Mouse (Mus musculus): ENCODE measurements around the gene Ube2e3. TPM values are rescaled to one million over a fixed set of nuclear protein-coding genes. Genes with fewer than 3 reads are reported as not detected.

Ube2e3 gene
- polyA plus RNA-seq (2015; fragmentation: Nextera tagmentation; extraction: Ambion mirVana): 313 TPM in 2 replicates

- Histone ChIP-seq H3K4me1 (replicated peaks) (peaks cover 21% of the 10 kb centered on the region), H3K36me3 (no peaks in the 10 kb centered on the region), H3K27ac (peak within 1 kb of the TSS; percentile 98), H3K4me3 (peak within 1 kb of the TSS; percentile 75), H3K4me2 (peak within 1 kb of the TSS; percentile 61), H3K27me3 (no peaks in the 10 kb centered on the region), H3K9me3 (no peaks in the 10 kb centered on the region), H3K9ac (peak within 1 kb of the TSS; percentile 96)
- 19% methylated on average over 14 of the region's 14 CpGs for WGBS
- ATAC-seq (ENCODE audit: low FRiP score): no peak
Observed at GRCm38 (mm10) chr2:78867726-78868510, at the start of gene Ube2e3. Gene Ube2e3, plus strand, starts transcription at chr2:78868124.

GRCm38 (mm10) chr2:78829887-78830286 is 38.0 kb upstream of the Ube2e3 start:
- no peak overlapping the region for H3K4me2 ChIP-seq
- no peaks in the 10 kb centered on the region; the same call in 1 of the 2 replicates for H3K9me3 ChIP-seq
- H3K27me3 ChIP-seq: no peaks in the 10 kb centered on the region
- WGBS: 97% methylated on average over 3 of the region's 3 CpGs
- H3K4me3 ChIP-seq: no peak overlapping the region
- no peak for ATAC-seq (ENCODE audit: low FRiP score)
- H3K4me1 ChIP-seq (replicated peaks): no peaks in the 10 kb centered on the region
- no peaks in the 10 kb centered on the region for H3K36me3 ChIP-seq
- no peak overlapping the region for H3K27ac ChIP-seq
- no peak overlapping the region for H3K9ac ChIP-seq

DNA sequence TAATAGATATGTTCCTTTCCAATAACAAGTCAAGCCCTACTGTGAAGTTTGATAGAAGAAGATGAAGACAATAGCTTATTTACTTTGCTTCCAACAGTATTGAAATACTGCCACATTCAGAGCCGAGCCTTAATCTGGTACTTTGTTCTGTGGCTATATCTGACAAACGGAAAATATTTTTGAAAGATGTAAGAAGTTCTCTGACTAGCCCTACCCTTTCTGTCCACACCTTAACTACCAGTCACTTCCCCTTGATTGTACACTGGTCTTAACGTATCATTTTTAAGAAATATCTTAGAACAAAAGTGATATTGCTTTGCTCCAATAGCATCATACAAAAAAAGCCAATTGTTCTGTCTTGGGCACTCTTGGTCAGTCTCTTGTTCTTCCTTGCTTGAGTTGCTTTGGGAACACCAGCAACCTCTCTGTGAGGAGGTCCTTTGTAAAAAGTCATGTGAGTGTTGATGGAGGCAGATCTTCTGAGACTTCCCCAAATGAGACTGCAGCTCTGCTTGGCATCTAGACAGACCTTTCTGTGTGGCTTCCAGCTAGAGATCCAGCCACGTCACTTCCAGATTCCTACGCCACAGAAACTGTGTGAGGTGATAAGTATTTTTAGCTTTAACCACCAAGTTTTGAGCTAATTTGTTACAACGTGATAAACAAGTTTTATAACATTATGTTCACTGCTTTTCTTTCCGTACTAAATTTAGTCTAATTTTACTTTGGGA is 26.3 kb upstream of the Ube2e3 start:
- Histone ChIP-seq H3K9me3 (no peaks in the 10 kb centered on the region), H3K4me1 (replicated peaks) (no peaks in the 10 kb centered on the region), H3K27me3 (no peaks in the 10 kb centered on the region), H3K27ac (no peak overlapping the region), H3K4me3 (no peak overlapping the region), H3K9ac (no peak overlapping the region), H3K4me2 (no peak overlapping the region), H3K36me3 (no peaks in the 10 kb centered on the region)
- WGBS: 91% methylated on average over 7 of the region's 7 CpGs
- no peak for ATAC-seq (ENCODE audit: low FRiP score)

DNA sequence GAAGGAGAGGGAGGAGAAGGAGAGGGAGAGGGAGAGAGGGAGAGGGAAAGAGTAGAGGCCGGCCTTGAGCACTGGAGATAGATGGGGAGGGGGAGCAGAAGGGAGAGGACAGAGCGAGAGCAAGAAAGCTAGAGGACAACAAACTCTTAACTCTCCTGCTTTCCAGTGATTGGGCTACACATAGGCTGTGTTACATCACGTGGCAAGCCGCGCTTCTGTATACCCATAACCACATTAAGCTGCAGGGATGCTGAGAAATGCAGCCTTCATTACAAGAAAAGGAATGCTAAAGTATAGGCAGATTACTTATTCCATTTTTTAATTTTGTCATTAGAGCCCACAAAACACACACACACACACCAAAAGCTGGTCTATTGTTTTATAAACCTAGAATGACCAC is 23.6 kb upstream of the Ube2e3 start:
- no peaks in the 10 kb centered on the region for H3K27me3 ChIP-seq
- 87% methylated on average over 5 of the region's 5 CpGs for WGBS
- no peaks in the 10 kb centered on the region for H3K9me3 ChIP-seq
- no peak overlapping the region for H3K27ac ChIP-seq
- no peak overlapping the region for H3K4me2 ChIP-seq
- H3K36me3 ChIP-seq: no peaks in the 10 kb centered on the region
- H3K4me3 ChIP-seq: no peak overlapping the region
- H3K4me1 ChIP-seq (replicated peaks): no peaks in the 10 kb centered on the region
- H3K9ac ChIP-seq: no peak overlapping the region
- ATAC-seq (ENCODE audit: low FRiP score): no peak

GRCm38 (mm10) chr2:78845274-78845673 is 22.6 kb upstream of the Ube2e3 start:
- H3K9me3 ChIP-seq: no peaks in the 10 kb centered on the region
- 92% methylated on average over 12 of the region's 12 CpGs for WGBS
- H3K9ac ChIP-seq: no peak overlapping the region
- no peak overlapping the region for H3K4me3 ChIP-seq
- no peaks in the 10 kb centered on the region for H3K4me1 ChIP-seq (replicated peaks)
- no peak overlapping the region for H3K27ac ChIP-seq
- H3K4me2 ChIP-seq: no peak overlapping the region
- no peak for ATAC-seq (ENCODE audit: low FRiP score)
- no peaks in the 10 kb centered on the region for H3K36me3 ChIP-seq
- H3K27me3 ChIP-seq: no peaks in the 10 kb centered on the region

- ATAC-seq (ENCODE audit: low FRiP score): no peak
Observed at GRCm38 (mm10) chr2:78845717-78846116, 22.2 kb upstream of the Ube2e3 start.

GRCm38 (mm10) chr2:78854315-78854714 is 13.6 kb upstream of the Ube2e3 start:
- no peak overlapping the region for H3K27ac ChIP-seq
- H3K9me3 ChIP-seq: no peaks in the 10 kb centered on the region
- no peak overlapping the region for H3K4me2 ChIP-seq
- no peak overlapping the region for H3K4me3 ChIP-seq
- no peak overlapping the region for H3K9ac ChIP-seq
- ATAC-seq (ENCODE audit: low FRiP score): no peak
- no peaks in the 10 kb centered on the region for H3K36me3 ChIP-seq
- no peaks in the 10 kb centered on the region for H3K4me1 ChIP-seq (replicated peaks)
- H3K27me3 ChIP-seq: no peaks in the 10 kb centered on the region
- 65% methylated on average over 8 of the region's 8 CpGs for WGBS

More at GRCm38 (mm10) chr2:78845717-78846116, 22.2 kb upstream of the Ube2e3 start:
- no peak overlapping the region for H3K4me2 ChIP-seq
- H3K4me3 ChIP-seq: no peak overlapping the region
- H3K27ac ChIP-seq: no peak overlapping the region
- H3K9me3 ChIP-seq: no peaks in the 10 kb centered on the region
- H3K27me3 ChIP-seq: no peaks in the 10 kb centered on the region
- no peaks in the 10 kb centered on the region for H3K4me1 ChIP-seq (replicated peaks)
- 86% methylated on average over 10 of the region's 10 CpGs for WGBS
- no peak overlapping the region for H3K9ac ChIP-seq
- no peaks in the 10 kb centered on the region for H3K36me3 ChIP-seq

DNA sequence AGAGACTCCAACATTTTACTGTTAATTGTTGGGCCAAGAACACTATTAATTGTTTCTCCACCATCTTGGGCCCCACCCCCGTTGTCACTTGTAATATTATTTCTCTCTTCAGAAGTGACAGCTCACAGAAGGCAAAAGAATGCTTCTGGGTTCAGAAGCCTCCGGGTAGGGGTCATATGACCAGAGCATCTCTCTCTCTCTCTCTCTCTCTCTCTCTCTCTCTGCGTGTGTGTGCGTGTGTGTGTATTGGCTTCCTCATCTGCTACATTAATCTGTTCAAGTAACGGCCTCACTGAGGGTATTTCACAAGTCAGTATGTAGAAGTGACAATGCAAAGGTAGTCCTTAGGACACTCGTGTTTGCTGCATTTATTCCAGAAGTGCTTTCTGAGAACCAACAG is 9.3 kb upstream of the Ube2e3 start:
- no peaks in the 10 kb centered on the region for H3K9me3 ChIP-seq
- ATAC-seq (ENCODE audit: low FRiP score): no peak

DNA sequence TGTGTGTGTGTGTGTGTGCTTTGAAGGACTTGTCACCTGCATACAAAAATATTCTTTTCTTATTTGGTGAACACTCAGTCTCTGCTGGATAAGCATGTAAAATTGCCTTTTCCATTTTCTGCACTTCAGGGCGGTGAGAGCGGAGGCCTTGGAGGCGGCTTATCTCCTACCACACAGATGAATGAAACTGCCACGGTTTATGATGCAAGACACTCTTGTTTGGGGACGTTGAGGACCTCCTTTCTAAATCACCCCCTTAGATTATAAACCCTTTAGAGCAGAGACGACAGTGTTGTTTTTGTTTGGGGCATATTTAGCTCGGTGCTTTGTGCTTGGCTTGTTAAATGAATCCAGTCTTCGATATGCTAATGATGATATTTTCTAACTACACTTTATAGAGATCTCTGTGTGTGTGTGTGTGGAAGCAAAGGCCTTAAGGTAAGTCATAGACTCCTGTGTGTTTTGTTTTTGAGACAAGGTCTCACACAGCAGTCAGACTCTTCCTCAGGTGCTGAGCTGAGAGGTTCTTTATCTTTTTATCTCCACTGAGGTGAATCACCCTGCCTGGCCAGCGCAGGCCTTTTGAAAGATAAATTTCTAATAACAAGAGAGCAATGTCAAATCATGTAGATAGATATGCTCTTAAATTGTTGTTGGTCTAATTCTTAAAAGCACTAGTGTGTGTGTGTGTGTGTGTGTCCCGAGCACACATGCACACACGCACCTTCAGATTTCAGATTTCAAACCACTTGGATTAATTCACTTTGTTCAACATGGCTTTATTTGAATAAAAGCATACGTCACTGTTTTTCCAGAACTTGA is 8.4 kb upstream of the Ube2e3 start:
- no peak overlapping the region for H3K27ac ChIP-seq
- 77% methylated on average over 12 of the region's 12 CpGs for WGBS
- H3K4me1 ChIP-seq (replicated peaks): no peaks in the 10 kb centered on the region

More for the DNA sequence above, 9.3 kb upstream of the Ube2e3 start:
- no peaks in the 10 kb centered on the region for H3K36me3 ChIP-seq
- H3K4me3 ChIP-seq: no peak overlapping the region
- no peak overlapping the region for H3K9ac ChIP-seq
- WGBS: 80% methylated on average over 6 of the region's 6 CpGs
- no peaks in the 10 kb centered on the region for H3K4me1 ChIP-seq (replicated peaks)
- no peaks in the 10 kb centered on the region for H3K27me3 ChIP-seq
- H3K27ac ChIP-seq: no peak overlapping the region
- no peak overlapping the region for H3K4me2 ChIP-seq

GRCm38 (mm10) chr2:78860088-78860372 is 7.9 kb upstream of the Ube2e3 start:
- Histone ChIP-seq H3K27ac (no peak overlapping the region), H3K9ac (no peak overlapping the region), H3K36me3 (no peaks in the 10 kb centered on the region), H3K4me2 (no peak overlapping the region), H3K27me3 (no peaks in the 10 kb centered on the region), H3K4me1 (replicated peaks) (no peaks in the 10 kb centered on the region), H3K4me3 (no peak overlapping the region), H3K9me3 (no peaks in the 10 kb centered on the region)
- ATAC-seq (ENCODE audit: low FRiP score): no peak
- WGBS: 87% methylated on average over 3 of the region's 3 CpGs

More for the DNA sequence above, 8.4 kb upstream of the Ube2e3 start:
- Histone ChIP-seq H3K4me2 (no peak overlapping the region), H3K27me3 (no peaks in the 10 kb centered on the region), H3K9me3 (no peaks in the 10 kb centered on the region), H3K9ac (no peak overlapping the region), H3K4me3 (no peak overlapping the region), H3K36me3 (no peaks in the 10 kb centered on the region)
- ATAC-seq (ENCODE audit: low FRiP score): no peak

GRCm38 (mm10) chr2:78864116-78864515 is 3.8 kb upstream of the Ube2e3 start:
- no peak overlapping the region for H3K27ac ChIP-seq
- 98% methylated on average over 3 of the region's 3 CpGs for WGBS

DNA sequence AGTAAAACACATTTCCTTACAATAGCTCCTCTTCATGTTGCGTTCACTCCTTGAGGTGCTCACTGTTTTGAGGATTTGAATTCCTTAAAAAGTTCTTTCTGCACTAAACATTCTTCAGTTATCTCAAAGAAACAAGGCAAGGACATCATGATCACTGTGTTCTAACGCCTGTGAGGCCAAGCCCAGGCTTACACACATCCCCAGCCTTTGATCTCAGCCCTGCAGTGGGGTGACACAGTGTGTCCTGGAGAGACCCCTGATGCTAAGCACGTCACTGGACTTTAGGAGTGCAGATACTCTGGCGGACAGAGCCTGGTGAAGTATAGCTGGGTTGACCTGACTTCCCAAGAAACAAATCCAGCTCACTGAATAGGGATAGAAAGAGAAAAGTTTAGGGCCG is 3.1 kb upstream of the Ube2e3 start:
- 71% methylated on average over 5 of the region's 5 CpGs for WGBS

More at GRCm38 (mm10) chr2:78864116-78864515, 3.8 kb upstream of the Ube2e3 start:
- Histone ChIP-seq H3K36me3 (no peaks in the 10 kb centered on the region), H3K4me1 (replicated peaks) (peaks cover 4% of the 10 kb centered on the region; the same call in 1 of the 2 replicates), H3K4me3 (no peak overlapping the region), H3K4me2 (no peak overlapping the region), H3K27me3 (no peaks in the 10 kb centered on the region), H3K9ac (no peak overlapping the region), H3K9me3 (no peaks in the 10 kb centered on the region)
- no peak for ATAC-seq (ENCODE audit: low FRiP score)

More for the DNA sequence above, 3.1 kb upstream of the Ube2e3 start:
- Histone ChIP-seq H3K27me3 (no peaks in the 10 kb centered on the region), H3K4me2 (no peak overlapping the region), H3K36me3 (no peaks in the 10 kb centered on the region), H3K4me3 (no peak overlapping the region), H3K27ac (no peak overlapping the region), H3K4me1 (replicated peaks) (peaks cover 4% of the 10 kb centered on the region; the same call in 1 of the 2 replicates), H3K9me3 (no peaks in the 10 kb centered on the region), H3K9ac (no peak overlapping the region)
- ATAC-seq (ENCODE audit: low FRiP score): no peak

Measured in hindbrain, embryonic 13.5 days (tissue).